Mouse (Mus musculus): Measurements from ENCODE around the gene Mef2d. TPM values are rescaled to one million over a fixed set of nuclear protein-coding genes. Genes with fewer than 3 reads are reported as not detected.
A peak's percentile ranks its signal among the peaks of the same experiment; 100 is the strongest.

Gene Mef2d
- total RNA-seq, 1 experiment, result 10.4 TPM

GRCm38 (mm10) chr3:88214197-88214938 is 72.2 kb downstream of the Mef2d start:
- no peak overlapping the region for H3K27ac ChIP-seq (ENCODE audit: insufficient read depth, low read depth, low read length, poor library complexity, severe bottlenecking)
- TF ChIP-seq ZC3H11A (IDR thresholded peaks at IDR 0.05; ENCODE audit: borderline replicate concordance, low read depth, low read length) (no peak), CHD2 (IDR thresholded peaks at IDR 0.05; ENCODE audit: low read depth, low read length) (no peak), HCFC1 (IDR thresholded peaks at IDR 0.05; ENCODE audit: borderline replicate concordance, insufficient read depth, low read length) (no peak), ZNF384 (IDR thresholded peaks at IDR 0.05; ENCODE audit: low read depth, low read length) (no peak), MAFK (IDR thresholded peaks at IDR 0.05; ENCODE audit: insufficient read depth, low read depth, low read length) (no peak)
- peak overlapping the region; percentile 36 for H3K9ac ChIP-seq (ENCODE audit: insufficient read depth, low read depth, low read length, poor library complexity, severe bottlenecking)
- no peak for DNase-seq (ENCODE audit: low read depth, low spot score)
- H3K9me3 ChIP-seq (ENCODE audit: control insufficient read depth, insufficient read depth, low read depth, low read length), result no peaks in the 10 kb centered on the region
- no peaks in the 10 kb centered on the region for H3K36me3 ChIP-seq (ENCODE audit: control insufficient read depth, insufficient read depth, low read length, poor library complexity, severe bottlenecking)
- H3K4me1 ChIP-seq (ENCODE audit: control insufficient read depth in 2 of 2, insufficient read depth in 2 of 2, low read length in 2 of 2, poor library complexity in 1 of 2), result peaks cover 0 to 4% of the 10 kb centered on the region in 2 experiments; a peak in 1 of 4 replicates
- peak overlapping the region; percentile 65 to 69 for H3K4me3 ChIP-seq (ENCODE audit: insufficient read depth in 1 of 2, low read depth in 1 of 2, low read length in 2 of 2, poor library complexity in 1 of 2, severe bottlenecking in 1 of 2)
- in situ Hi-C loops (cut with MboI; ENCODE audit: low sequenced_read_pairs in 2 of 2, unreplicated experiment in 2 of 2), result no loop called here

- Histone ChIP-seq H3K4me1 (ENCODE audit: control insufficient read depth in 2 of 2, insufficient read depth in 2 of 2, low read length in 2 of 2, poor library complexity in 1 of 2) (peaks cover 0 to 4% of the 10 kb centered on the region in 2 experiments; a peak in 1 of 4 replicates), H3K36me3 (ENCODE audit: control insufficient read depth, insufficient read depth, low read length, poor library complexity, severe bottlenecking) (no peaks in the 10 kb centered on the region), H3K4me3 (ENCODE audit: insufficient read depth in 1 of 2, low read depth in 1 of 2, low read length in 2 of 2, poor library complexity in 1 of 2, severe bottlenecking in 1 of 2) (peak overlapping the region; percentile 65 to 69), H3K9me3 (ENCODE audit: control insufficient read depth, insufficient read depth, low read depth, low read length) (no peaks in the 10 kb centered on the region), H3K27ac (ENCODE audit: insufficient read depth, low read depth, low read length, poor library complexity, severe bottlenecking) (no peak overlapping the region), H3K9ac (ENCODE audit: insufficient read depth, low read depth, low read length, poor library complexity, severe bottlenecking) (peak overlapping the region; percentile 36; the same call in 1 of the 2 replicates)
- in situ Hi-C loops (cut with MboI; ENCODE audit: low sequenced_read_pairs in 2 of 2, unreplicated experiment in 2 of 2), result no loop called here
- TF ChIP-seq HCFC1 (IDR thresholded peaks at IDR 0.05; ENCODE audit: borderline replicate concordance, insufficient read depth, low read length) (no peak), MAFK (IDR thresholded peaks at IDR 0.05; ENCODE audit: insufficient read depth, low read depth, low read length) (no peak), CHD2 (IDR thresholded peaks at IDR 0.05; ENCODE audit: low read depth, low read length) (no peak), ZC3H11A (IDR thresholded peaks at IDR 0.05; ENCODE audit: borderline replicate concordance, low read depth, low read length) (no peak), ZNF384 (IDR thresholded peaks at IDR 0.05; ENCODE audit: low read depth, low read length) (no peak)
- no peak for DNase-seq (ENCODE audit: low read depth, low spot score)
Measured at GRCm38 (mm10) chr3:88214971-88215552, 72.9 kb downstream of the Mef2d start.

GRCm38 (mm10) chr3:88215553-88216004 is 73.4 kb downstream of the Mef2d start:
- Histone ChIP-seq H3K36me3 (ENCODE audit: control insufficient read depth, insufficient read depth, low read length, poor library complexity, severe bottlenecking) (no peaks in the 10 kb centered on the region), H3K9me3 (ENCODE audit: control insufficient read depth, insufficient read depth, low read depth, low read length) (no peaks in the 10 kb centered on the region), H3K27ac (ENCODE audit: insufficient read depth, low read depth, low read length, poor library complexity, severe bottlenecking) (no peak overlapping the region), H3K9ac (ENCODE audit: insufficient read depth, low read depth, low read length, poor library complexity, severe bottlenecking) (no peak overlapping the region), H3K4me3 (ENCODE audit: insufficient read depth in 1 of 2, low read depth in 1 of 2, low read length in 2 of 2, poor library complexity in 1 of 2, severe bottlenecking in 1 of 2) (peak overlapping the region; percentile 32 to 65; a peak in 1 of 4 replicates), H3K4me1 (ENCODE audit: control insufficient read depth in 2 of 2, insufficient read depth in 2 of 2, low read length in 2 of 2, poor library complexity in 1 of 2) (peaks cover 0 to 5% of the 10 kb centered on the region in 2 experiments; a peak in 1 of 4 replicates)
- TF ChIP-seq ZNF384 (IDR thresholded peaks at IDR 0.05; ENCODE audit: low read depth, low read length), result no peak
- no peak for TF ChIP-seq CHD2 (IDR thresholded peaks at IDR 0.05; ENCODE audit: low read depth, low read length)
- no peak for TF ChIP-seq ZC3H11A (IDR thresholded peaks at IDR 0.05; ENCODE audit: borderline replicate concordance, low read depth, low read length)
- no peak for TF ChIP-seq MAFK (IDR thresholded peaks at IDR 0.05; ENCODE audit: insufficient read depth, low read depth, low read length)
- TF ChIP-seq HCFC1 (IDR thresholded peaks at IDR 0.05; ENCODE audit: borderline replicate concordance, insufficient read depth, low read length), result no peak
- no peak for DNase-seq (ENCODE audit: low read depth, low spot score)
- in situ Hi-C loops (cut with MboI; ENCODE audit: low sequenced_read_pairs in 2 of 2, unreplicated experiment in 2 of 2), result no loop called here

- Histone ChIP-seq H3K4me1 (ENCODE audit: control insufficient read depth in 2 of 2, insufficient read depth in 2 of 2, low read length in 2 of 2, poor library complexity in 1 of 2) (peaks cover 0 to 6% of the 10 kb centered on the region in 2 experiments; a peak in 1 of 4 replicates), H3K4me3 (ENCODE audit: insufficient read depth in 1 of 2, low read depth in 1 of 2, low read length in 2 of 2, poor library complexity in 1 of 2, severe bottlenecking in 1 of 2) (no peak overlapping the region), H3K9me3 (ENCODE audit: control insufficient read depth, insufficient read depth, low read depth, low read length) (no peaks in the 10 kb centered on the region), H3K36me3 (ENCODE audit: control insufficient read depth, insufficient read depth, low read length, poor library complexity, severe bottlenecking) (no peaks in the 10 kb centered on the region), H3K27ac (ENCODE audit: insufficient read depth, low read depth, low read length, poor library complexity, severe bottlenecking) (no peak overlapping the region), H3K9ac (ENCODE audit: insufficient read depth, low read depth, low read length, poor library complexity, severe bottlenecking) (no peak overlapping the region)
- TF ChIP-seq HCFC1 (IDR thresholded peaks at IDR 0.05; ENCODE audit: borderline replicate concordance, insufficient read depth, low read length) (no peak), CHD2 (IDR thresholded peaks at IDR 0.05; ENCODE audit: low read depth, low read length) (no peak), MAFK (IDR thresholded peaks at IDR 0.05; ENCODE audit: insufficient read depth, low read depth, low read length) (no peak), ZC3H11A (IDR thresholded peaks at IDR 0.05; ENCODE audit: borderline replicate concordance, low read depth, low read length) (no peak), ZNF384 (IDR thresholded peaks at IDR 0.05; ENCODE audit: low read depth, low read length) (no peak)
- DNase-seq (ENCODE audit: low read depth, low spot score), result no peak
- in situ Hi-C loops (cut with MboI; ENCODE audit: low sequenced_read_pairs in 2 of 2, unreplicated experiment in 2 of 2), result no loop called here
Measured at GRCm38 (mm10) chr3:88216116-88216515, 73.9 kb downstream of the Mef2d start.
